Mouse (Mus musculus) retina, postnatal 1 day (tissue): ENCODE results near the gene Slc6a20a.

Experiments
- DNase-seq: peaks from one replicate; pipeline ENCODE4 v3.0.0-alpha.2; 2012

The Slc6a20a gene

GRCm38 (mm10) chr9:123636771-123637170 lies 41.9 kb downstream of the Slc6a20a start:
- no peak for DNase-seq

GRCm38 (mm10) chr9:123632993-123633392 lies 45.7 kb downstream of the Slc6a20a start:
- DNase-seq = no peak

GRCm38 (mm10) chr9:123632281-123632680 lies 46.4 kb downstream of the Slc6a20a start, which contains the start of gene Slc6a20b:
Gene Slc6a20b (minus strand): TSS chr9:123632565.
- no peak for DNase-seq

GRCm38 (mm10) chr9:123631666-123632065 lies 47.0 kb downstream of the Slc6a20a start:
- no peak for DNase-seq

- no peak for DNase-seq
Observed at GRCm38 (mm10) chr9:123625821-123626220, 52.9 kb downstream of the Slc6a20a start.

- DNase-seq = no peak
Observed at GRCm38 (mm10) chr9:123624741-123625140, 53.9 kb downstream of the Slc6a20a start.

GRCm38 (mm10) chr9:123620311-123621098 lies 58.2 kb downstream of the Slc6a20a start:
- no peak for DNase-seq

- no peak for DNase-seq
Observed at GRCm38 (mm10) chr9:123601529-123601928, 77.2 kb downstream of the Slc6a20a start.

- DNase-seq = no peak
Observed at GRCm38 (mm10) chr9:123597376-123597775, 81.3 kb downstream of the Slc6a20a start.

GRCm38 (mm10) chr9:123596910-123597309 lies 81.8 kb downstream of the Slc6a20a start:
- no peak for DNase-seq

- DNase-seq = no peak
Observed at GRCm38 (mm10) chr9:123595194-123595593, 83.5 kb downstream of the Slc6a20a start.

- DNase-seq = no peak
Observed at GRCm38 (mm10) chr9:123589240-123589910, 89.3 kb downstream of the Slc6a20a start.
